Mouse (Mus musculus): Measurements from ENCODE around the gene Ociad1. TPM values are rescaled to one million over a fixed set of nuclear protein-coding genes. Genes with fewer than 3 reads are reported as not detected.
A peak's percentile ranks its signal among the peaks of the same experiment; 100 is the strongest.
"Not testable (repeated sequence)": the region's sequence is repeated elsewhere in the genome, so short reads cannot be mapped to it uniquely, and the experiment has no call there.

Gene Ociad1
- total RNA-seq, 2 experiments from 2014 or later: 94.7 to 137 TPM

DNA sequence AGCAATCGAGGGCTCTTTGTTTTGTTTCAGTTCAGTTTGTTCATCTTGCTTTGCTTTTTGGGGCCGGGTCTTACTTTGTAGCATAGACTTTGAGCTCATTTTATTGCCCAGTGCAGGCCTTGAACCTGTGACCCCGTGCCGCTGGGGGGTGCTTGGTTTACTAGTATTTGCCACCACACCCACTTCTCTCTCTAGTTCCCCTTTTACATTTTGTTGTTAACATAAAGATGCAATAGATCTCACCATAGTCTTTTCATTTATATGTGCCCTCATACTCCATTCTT, 12.1 kb upstream of the Ociad1 start:
- ATAC-seq (replicated peaks; ENCODE audit: low FRiP score, poor library complexity, severe bottlenecking): no peak

DNA sequence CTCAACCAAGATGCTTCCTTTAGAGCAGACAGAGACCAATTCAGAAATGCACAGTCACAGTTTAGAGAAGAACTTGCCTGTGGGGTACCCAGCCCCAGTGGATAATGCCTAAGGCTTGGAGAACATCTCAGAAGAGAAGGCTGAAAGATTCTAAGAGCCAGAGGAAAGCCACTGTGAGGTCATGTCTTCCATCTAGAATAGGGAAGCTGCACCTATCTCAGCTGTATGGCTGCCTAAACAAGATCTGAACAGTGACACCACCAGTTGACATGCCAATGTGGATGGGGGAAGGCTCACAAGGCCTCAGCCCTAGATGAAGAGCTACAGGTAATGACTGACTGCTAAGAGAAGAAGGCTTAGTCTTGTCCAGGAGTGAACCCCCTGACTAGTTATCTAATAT, 8.5 kb upstream of the Ociad1 start:
- ATAC-seq (replicated peaks; ENCODE audit: low FRiP score, poor library complexity, severe bottlenecking): no peak

DNA sequence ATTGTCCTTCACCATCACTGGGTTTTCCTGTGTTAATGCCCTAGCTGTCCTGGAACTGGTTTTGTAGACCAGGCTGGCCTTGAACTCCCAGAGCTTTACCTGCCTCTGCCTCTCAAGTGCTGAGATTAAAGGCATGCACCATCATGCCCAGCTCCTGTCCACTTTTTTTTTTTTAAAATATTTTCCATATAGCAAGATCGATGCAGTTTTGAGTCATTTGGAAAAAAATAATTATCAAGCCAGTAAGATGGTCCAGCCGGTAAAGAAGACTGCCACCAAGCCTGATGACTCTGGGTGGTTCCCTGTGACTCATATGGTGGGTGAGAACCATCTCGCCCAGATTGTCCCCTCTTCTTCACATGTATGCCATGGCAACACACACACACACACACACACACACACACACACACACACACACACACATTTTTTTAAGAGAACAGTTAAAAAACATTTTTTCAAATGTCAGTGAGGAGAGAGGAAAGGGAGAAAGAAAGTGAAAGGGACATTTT, 7.1 kb upstream of the Ociad1 start:
- ATAC-seq (replicated peaks; ENCODE audit: low FRiP score, poor library complexity, severe bottlenecking): no peak

DNA sequence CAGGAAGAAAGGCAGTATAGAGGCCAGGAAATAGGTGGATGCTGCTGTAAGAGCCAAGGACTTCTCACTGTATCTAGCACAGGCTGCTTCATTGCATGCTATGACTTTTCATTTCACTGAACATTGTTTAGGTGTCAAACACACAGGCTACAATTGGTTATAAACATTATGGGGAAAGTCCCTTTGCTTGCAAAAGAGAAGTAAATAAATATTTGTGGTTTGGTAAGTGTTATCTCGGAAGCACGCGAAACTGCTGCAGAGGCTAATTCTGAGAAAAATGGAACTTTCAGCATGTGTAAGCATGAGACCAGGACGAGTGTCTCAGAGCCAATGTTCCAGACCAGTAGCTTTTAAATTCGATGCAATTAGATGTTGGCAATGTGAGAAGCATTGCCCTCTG, 6.0 kb upstream of the Ociad1 start:
- ATAC-seq (replicated peaks; ENCODE audit: low FRiP score, poor library complexity, severe bottlenecking): no peak

DNA sequence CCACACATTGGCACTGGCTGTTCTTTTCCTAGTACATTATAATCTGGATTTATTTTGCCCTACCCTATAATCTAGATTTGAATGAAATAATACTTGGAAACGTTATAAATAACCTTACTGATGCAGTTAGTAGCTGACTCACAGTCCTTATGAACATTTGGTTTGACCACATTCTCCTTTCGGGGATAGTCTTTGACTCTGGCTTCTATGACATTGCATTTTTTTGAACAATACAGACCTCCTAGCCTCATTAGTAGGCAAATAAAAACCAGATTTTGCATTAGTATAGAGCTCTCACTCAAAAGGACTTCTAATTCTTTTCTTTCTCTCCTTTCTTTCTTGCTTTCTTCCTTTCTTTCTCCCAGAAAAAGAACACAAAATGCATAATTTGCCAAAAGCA, 2.7 kb upstream of the Ociad1 start:
- ATAC-seq (replicated peaks; ENCODE audit: low FRiP score, poor library complexity, severe bottlenecking): no peak

DNA sequence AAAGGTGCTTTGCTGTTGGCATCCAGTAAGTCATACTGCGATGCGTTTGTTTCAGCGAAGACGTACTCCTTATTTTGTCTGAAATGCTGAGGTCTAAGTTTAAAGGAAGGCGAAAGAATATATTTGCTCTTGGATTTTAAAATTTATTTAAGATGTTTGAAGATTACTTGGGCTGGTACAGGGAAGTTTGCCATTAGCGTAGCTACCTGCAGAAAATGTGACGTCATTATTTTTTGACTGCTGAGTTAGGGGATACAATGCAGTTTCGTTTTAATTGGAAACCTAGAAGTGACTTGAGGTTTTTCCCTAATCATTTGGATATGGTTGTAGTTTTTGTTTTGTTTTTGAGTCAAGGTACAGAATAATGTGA, 859 bp downstream of the Ociad1 start:
- no peak for ATAC-seq (replicated peaks; ENCODE audit: low FRiP score, poor library complexity, severe bottlenecking)

DNA sequence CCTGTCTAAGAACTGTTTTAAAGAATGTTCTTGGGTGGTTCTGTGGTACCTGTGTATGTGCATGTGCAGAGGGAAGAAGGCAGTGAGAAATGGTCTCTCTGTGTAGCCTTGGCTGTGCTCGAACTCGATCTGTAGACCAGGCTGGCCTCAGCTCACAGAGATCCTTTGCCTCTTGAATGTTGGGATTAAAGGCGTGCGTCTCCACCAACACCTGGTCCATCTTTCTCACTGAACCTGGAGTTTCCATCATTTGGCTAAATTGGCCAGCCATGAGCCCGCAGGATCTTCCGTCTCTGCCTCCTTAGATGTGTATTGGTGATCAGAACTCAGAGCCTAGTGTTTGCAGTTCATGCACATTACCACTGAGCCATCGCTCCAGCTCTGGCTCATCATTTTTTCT, 2.4 kb downstream of the Ociad1 start:
- ATAC-seq (replicated peaks; ENCODE audit: low FRiP score, poor library complexity, severe bottlenecking): no peak

DNA sequence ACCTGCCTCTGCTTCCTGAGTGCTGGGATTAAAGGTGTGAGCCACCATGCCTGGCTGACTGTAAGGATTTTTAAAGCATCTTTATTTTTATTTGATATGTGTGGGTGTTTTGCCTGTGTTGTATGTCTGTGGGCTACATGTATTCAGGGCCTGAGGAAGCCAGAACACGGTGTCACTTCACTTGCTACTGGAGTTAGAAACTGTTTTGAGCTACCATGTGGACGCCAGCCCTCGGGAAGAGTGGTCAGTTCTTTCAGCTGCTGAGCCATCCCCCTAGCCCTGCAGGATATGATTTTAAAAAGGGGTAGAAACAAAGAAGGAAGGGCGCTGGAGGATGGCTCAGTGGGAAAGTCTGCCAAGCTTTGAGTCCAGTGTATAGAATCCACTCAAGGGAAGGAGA, 3.3 kb downstream of the Ociad1 start:
- no peak for ATAC-seq (replicated peaks; ENCODE audit: low FRiP score, poor library complexity, severe bottlenecking)

DNA sequence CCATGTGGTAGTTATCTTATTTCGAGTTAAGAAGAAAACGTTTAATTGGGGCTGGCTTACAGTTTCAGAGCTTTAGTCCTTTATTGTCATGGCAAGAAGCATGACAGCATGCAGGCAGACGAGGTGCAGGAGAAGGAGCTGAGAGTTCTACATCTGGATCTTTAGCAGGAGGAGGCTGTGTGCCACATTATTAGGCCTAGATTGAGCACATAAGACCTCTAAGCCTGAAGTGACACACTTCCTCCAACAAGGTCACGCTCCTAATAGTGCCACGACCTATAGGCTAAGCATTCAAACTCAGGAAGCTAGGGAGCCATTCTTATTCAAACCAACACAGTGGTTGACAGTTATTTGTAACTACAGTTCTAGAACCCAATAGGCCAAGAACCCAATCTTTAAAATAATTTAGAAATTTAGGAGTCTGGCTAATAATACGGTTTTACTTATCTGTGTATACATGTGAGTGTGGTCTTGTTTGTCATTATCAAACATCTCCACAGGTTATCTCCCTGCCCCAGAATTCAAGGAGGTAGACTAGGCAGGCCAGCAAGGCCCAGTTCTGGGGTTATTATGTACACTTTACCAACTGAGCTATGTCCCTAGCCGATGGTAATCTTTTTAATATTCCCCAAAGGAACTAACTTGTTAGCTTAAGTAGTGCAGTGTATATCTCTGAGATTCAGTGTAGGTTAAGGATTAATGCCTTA, 9.2 kb downstream of the Ociad1 start:
- 0 out of 2 replicates have a peak, but pooled peaks have one; percentile 27 for ATAC-seq (replicated peaks; ENCODE audit: low FRiP score, poor library complexity, severe bottlenecking)

DNA sequence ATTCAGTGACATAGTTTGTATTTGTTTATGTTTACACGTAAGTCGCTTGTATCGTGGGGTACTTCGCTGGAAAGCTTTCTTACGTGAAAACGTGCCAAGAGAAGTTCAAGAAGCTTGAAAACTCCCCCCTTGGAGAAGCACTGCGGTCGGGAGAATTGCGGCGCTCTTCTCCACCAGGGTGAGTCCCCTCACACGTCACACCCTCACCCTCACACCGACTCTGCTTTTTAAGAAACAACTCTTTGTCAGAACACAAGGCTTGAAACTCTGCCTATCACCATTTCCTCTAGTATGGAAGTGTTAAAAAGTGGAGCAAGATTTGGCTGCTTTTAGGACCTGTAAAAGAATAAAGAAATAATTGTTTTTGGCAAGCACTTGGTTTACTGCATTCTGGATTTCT, 11.9 kb downstream of the Ociad1 start:
- ATAC-seq (replicated peaks; ENCODE audit: low FRiP score, poor library complexity, severe bottlenecking): no peak

DNA sequence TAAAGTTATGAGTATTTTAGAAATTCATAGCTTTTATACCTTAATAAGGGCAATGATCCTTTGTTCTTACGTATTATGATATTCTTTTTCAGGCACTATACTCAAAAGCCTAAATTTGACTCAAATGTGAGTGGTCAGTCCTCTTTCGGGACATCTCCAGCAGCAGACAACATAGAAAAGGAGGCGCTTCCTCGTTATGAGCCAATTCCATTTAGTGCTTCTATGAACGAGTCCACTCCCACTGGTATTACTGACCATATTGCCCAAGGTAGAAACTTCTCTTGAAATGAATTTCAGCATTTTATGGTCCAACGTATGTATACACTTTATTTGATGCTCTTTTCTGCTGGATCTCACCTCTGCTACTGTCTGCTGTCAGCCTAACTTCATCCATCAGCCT, 13.9 kb downstream of the Ociad1 start:
- ATAC-seq (replicated peaks; ENCODE audit: low FRiP score, poor library complexity, severe bottlenecking): no peak

DNA sequence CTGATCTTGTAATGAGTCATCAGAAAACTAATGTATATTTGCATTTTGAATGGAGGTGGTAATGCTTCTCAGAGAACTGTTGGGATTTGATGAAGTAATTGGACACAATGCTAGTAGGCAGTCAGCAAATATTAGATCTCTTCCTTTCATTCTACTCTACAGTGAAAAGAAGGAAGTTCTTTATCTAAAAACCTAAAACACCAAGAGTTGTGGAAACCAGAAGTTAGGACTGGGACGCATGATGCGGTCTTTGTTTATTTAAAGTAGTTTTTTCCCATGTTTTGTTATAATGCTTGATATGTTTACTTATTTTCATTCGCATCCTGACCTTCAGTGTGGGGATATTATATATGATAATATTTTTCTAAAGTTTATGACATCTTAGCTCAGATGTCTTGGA, 14.7 kb downstream of the Ociad1 start:
- no peak for ATAC-seq (replicated peaks; ENCODE audit: low FRiP score, poor library complexity, severe bottlenecking)

DNA sequence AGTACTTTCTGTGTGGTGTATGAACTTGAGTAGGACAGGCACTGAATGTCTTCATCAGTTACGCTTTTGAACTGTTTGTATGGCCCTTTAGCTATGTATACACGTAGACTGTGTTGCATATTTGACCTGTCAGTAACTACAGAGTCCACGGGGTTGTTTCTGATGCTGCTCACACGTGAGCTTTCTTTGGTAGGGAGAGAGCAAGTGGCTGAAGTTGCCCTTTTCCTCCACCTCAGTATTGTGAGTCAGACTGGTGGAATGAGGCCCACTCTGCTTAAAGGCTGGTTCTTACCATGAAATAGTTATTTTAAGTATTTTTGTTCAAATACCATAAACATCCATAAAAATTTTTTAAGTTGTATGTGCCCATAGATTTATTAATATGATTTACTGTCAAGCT, 16.9 kb downstream of the Ociad1 start:
- no peak for ATAC-seq (replicated peaks; ENCODE audit: low FRiP score, poor library complexity, severe bottlenecking)

DNA sequence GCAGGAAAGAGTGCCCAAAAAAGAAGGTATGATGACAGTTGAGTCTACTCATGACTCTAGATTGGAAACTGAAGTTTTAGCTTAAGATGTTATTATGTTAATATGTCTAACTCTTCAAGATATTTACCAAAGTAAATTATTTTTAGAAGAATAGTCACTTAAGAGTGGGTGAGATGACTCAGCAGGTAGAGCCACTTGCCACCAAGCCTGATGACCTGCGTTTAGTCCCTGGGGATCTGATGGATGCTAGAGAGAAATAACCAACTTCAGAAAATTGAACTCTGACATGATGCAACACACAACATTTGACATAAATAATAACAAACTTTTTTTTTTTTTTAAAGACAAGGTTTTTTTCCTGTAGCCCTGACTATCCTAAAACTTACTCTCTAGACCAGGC, 17.8 kb downstream of the Ociad1 start:
- peak; percentile 54 for ATAC-seq (replicated peaks; ENCODE audit: low FRiP score, poor library complexity, severe bottlenecking)

DNA sequence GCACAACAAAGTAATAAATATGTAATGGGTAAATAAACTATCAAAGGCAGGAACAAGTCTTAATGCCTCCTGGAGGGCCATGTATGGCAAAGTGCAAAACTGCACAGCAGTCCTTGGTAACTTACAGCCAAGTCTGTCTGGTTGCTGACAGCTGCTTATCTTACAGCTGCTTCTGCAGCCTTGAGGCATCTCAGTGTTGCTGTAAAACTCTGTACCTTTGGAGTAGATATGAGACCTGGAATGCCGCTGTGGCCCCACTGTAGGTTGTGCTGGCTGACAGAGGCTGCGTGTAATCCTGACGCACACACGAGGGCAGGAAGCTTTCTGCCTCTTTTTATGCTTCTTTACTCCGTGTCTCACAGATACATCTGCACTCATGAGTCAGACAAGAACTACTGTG, 18.9 kb downstream of the Ociad1 start:
- peak; percentile 95 for ATAC-seq (replicated peaks; ENCODE audit: low FRiP score, poor library complexity, severe bottlenecking)

DNA sequence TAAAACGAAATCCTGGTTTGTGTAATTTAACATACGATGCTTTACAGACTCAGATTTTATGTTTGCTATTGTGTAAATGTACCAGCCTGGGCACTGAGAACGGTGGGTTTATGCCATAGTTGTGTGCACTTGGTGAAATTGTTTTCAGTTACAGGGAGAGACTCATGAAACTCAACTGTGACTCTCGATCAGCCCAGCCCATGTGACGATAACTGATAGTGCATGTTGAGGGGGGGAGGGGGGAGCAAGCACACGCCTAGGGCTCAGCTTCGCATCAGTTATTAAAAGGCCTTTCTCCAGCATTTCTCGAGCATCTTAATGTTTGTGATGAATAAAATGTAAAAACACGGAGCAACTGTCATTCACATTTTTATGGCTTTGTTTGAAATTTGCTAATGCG, 21.0 kb downstream of the Ociad1 start:
- ATAC-seq (replicated peaks; ENCODE audit: low FRiP score, poor library complexity, severe bottlenecking): peak; percentile 74

DNA sequence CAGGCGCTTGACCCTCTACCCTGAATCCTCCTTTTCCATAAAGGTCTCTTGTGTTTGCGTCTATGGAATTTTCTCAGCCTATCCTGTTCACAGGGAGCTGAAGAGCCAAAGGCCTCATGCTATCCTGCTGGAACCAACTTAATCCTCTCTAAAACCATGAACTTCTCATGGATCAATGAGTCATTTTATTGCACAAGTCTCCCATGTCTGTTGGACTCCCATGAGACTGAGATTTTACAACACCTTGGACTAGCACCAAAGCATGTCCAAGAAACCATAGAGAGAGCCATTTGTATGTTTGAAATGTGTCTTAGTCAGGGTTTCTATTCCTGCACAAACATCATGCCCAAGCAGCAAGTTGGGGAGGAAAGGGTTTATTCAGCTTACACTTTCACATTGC, 22.1 kb downstream of the Ociad1 start:
- no peak for ATAC-seq (replicated peaks; ENCODE audit: low FRiP score, poor library complexity, severe bottlenecking)

DNA sequence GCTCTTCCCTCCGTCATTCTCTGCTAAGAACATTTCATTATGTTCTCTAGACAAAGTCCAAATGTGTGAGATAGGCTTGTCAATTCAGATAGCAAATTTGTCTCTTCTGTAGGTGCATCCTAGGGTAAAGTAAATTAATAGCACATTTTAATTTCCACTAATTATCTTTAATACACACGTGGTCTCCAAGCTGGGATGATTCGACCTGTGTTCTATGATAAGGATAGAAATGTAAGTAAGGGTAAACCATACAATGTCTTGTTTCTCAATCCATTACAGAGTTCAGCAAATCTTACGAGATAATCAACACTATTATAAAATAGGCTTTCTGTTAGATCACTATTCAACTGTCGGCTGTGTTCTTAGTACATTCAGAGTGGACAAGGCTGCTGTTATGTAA, 26.7 kb downstream of the Ociad1 start:
- peak; percentile 50; the same call in 1 of the 2 replicates for ATAC-seq (replicated peaks; ENCODE audit: low FRiP score, poor library complexity, severe bottlenecking)

DNA sequence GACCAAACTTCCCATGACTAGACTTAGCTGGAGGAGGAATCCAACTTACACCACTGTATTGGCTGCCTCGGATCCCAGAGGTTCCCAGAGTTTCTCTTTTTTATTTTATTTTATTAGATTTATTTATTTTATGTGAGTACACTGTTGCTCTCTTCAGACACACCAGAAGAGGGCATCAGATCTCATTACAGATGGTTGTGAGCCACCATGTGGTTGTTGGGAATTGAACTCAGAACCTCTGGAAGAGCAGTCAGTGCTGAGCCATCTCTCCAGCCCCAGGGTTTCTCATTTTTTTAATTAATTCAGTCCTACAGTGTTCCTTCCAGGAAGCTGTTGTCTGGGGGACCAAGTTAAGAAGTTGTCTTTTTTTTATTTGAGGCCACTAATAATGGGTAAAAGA, 30.1 kb downstream of the Ociad1 start:
- not testable (repeated sequence) for ATAC-seq (replicated peaks; ENCODE audit: low FRiP score, poor library complexity, severe bottlenecking)

DNA sequence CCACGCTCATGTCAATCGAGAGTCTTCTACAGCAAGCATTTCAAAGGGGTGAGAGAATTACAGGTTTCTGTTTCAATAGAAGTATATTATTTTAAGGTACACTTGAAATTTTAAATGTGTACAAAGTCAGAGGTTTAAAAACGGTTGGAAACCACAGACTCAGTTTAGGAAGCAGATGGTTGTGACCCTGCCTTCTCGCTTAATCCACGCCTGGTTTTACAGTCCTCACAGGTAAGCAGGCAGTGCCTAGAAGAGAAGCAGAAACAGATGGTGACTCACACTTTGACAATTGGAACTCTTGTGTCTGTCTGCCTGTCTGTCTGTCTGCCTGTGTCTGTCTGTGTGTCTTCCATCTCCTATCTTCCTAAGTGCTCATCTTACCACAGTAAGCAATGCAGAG, 31.0 kb downstream of the Ociad1 start:
- no peak for ATAC-seq (replicated peaks; ENCODE audit: low FRiP score, poor library complexity, severe bottlenecking)

DNA sequence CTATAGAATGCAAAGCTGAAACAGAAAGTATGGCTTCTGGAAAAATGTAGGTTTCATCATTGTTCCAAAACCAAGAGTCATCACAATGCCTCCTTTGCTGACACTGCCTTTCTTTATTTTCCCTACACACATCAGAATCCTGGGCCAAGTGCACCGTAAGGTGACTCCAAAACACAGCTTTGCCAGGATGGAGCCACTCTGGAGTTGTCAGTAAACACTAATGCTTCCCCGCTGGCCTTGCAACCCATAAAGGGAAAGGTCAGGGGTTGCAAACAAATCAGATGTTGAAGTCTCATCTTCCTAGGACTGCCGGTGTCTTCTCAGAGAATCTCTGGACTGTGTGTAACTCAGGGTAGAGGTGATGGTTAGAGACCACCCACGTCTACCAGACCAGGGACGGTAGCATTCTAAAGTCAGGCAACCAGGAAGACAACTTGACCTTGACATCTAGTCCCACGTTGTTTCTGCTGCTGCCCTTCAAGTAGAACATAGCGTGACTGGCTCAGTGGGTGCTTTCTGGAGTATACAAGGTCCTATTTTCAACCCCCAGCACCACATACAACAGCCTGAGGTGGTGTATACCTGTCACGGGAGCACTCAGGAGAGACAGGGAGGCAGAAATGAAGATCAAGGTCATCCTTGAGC, 32.1 kb downstream of the Ociad1 start:
- no peak for ATAC-seq (replicated peaks; ENCODE audit: low FRiP score, poor library complexity, severe bottlenecking)

DNA sequence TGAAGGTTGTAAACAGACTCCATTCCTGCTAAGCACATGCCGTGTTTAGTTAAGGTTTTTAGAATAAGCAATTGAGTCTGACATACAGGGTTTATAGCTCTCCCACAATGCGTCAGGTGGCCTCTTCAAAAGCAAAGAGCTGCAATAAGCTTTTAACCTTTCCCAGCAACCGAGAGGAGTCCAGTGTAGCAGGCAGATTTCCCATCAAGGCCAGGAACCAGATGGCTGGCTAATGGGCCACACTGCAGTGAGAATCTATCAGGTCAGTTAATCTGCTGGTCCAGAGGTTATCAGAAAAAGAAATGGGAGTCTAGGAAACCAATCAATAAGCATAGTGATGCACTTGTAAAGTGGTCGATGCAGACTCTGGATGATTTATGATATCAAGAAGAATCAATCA, 38.4 kb downstream of the Ociad1 start:
- ATAC-seq (replicated peaks; ENCODE audit: low FRiP score, poor library complexity, severe bottlenecking): no peak

Measured in erythroblast, adult 5-6 weeks (primary cell).